9 mouse cellular contexts compared by ENCODE assay signal in genomic region chr1:30144997-30145396, GRCm38 (mm10).
A peak's percentile ranks its signal among the peaks of the same experiment; 100 is the strongest.
DNase-seq lines count a peak whose midpoint lies in the region; ATAC-seq lines count a peak whose summit lies in the region.
"Had no signal": no experiment of that assay in that cellular context is flagged by ENCODE, and none has a peak within 500 bp of the region (broad histone marks: within the 10 kb centered on the region; RNA-seq: fewer than 3 reads in every experiment).

No protein-coding gene starts in this region.

- no peaks in the 10 kb centered on the region for H3K9me3 ChIP-seq in midbrain, embryonic 11.5 days (ENCODE audit: control insufficient read depth, low read length)
- no peaks in the 10 kb centered on the region for H3K9me3 ChIP-seq in midbrain, embryonic 13.5 days
- H3K9me3 ChIP-seq: liver, embryonic 13.5 days had no signal

- no peaks in the 10 kb centered on the region for H3K36me3 ChIP-seq in midbrain, embryonic 11.5 days (ENCODE audit: control insufficient read depth, insufficient read depth, low read length)
- H3K36me3 ChIP-seq in midbrain, embryonic 13.5 days: no peaks in the 10 kb centered on the region
- H3K36me3 ChIP-seq: liver, embryonic 13.5 days had no signal

- H3K27me3 ChIP-seq in midbrain, embryonic 11.5 days (ENCODE audit: control insufficient read depth, insufficient read depth, low read length): no peaks in the 10 kb centered on the region
- no peaks in the 10 kb centered on the region for H3K27me3 ChIP-seq in midbrain, embryonic 13.5 days
- H3K27me3 ChIP-seq: liver, embryonic 13.5 days had no signal

- 88% methylated on average over 4 of the region's 4 CpGs for WGBS in midbrain, embryonic 11.5 days
- 91% methylated on average over 4 of the region's 4 CpGs for WGBS in midbrain, embryonic 13.5 days

- ATAC-seq in midbrain, embryonic 11.5 days (ENCODE audit: low FRiP score): no peak
- ATAC-seq in midbrain, embryonic 13.5 days: no peak

- no peak overlapping the region for H3K9ac ChIP-seq in midbrain, embryonic 11.5 days (ENCODE audit: low read length)
- no peak overlapping the region for H3K9ac ChIP-seq in midbrain, embryonic 13.5 days (replicated peaks)
- H3K9ac ChIP-seq: liver, embryonic 13.5 days had no signal

- peak; percentile 2 for DNase-seq in adrenal gland, adult 2 months
- no peak for DNase-seq in adrenal gland, adult 8-10 months
- peak; percentile 86 for DNase-seq in midbrain, embryonic 11.5 days (ENCODE audit: low spot score, missing footprints)
- DNase-seq in layer of hippocampus, adult 18-20 months (ENCODE audit: low spot score in 2 of 2): peak; percentile 19 to 86
- DNase-seq in retina, embryonic 14.5 days (ENCODE audit: low spot score): peak; percentile 67
- DNase-seq in urinary bladder, adult 18-20 months (ENCODE audit: low spot score in 2 of 2): no peak
- no peak for DNase-seq in lung, postnatal 25 days (ENCODE audit: low spot score)
- DNase-seq: liver, embryonic 13.5 days had no signal

- H3K27ac ChIP-seq in midbrain, embryonic 11.5 days (ENCODE audit: low read depth, low read length): no peak overlapping the region
- H3K27ac ChIP-seq in midbrain, embryonic 13.5 days: no peak overlapping the region
- H3K27ac ChIP-seq: liver, embryonic 13.5 days had no signal

- no peak overlapping the region for H3K4me3 ChIP-seq in midbrain, embryonic 11.5 days (ENCODE audit: low read depth, low read length)
- H3K4me3 ChIP-seq in midbrain, embryonic 13.5 days (replicated peaks): no peak overlapping the region
- H3K4me3 ChIP-seq: liver, embryonic 13.5 days had no signal

- no peaks in the 10 kb centered on the region for H3K4me1 ChIP-seq in midbrain, embryonic 11.5 days (ENCODE audit: control insufficient read depth, insufficient read depth, low read length)
- H3K4me1 ChIP-seq in midbrain, embryonic 13.5 days (replicated peaks): no peaks in the 10 kb centered on the region
- H3K4me1 ChIP-seq: liver, embryonic 13.5 days had no signal

- H3K4me2 ChIP-seq in midbrain, embryonic 11.5 days: no peak overlapping the region
- H3K4me2 ChIP-seq in midbrain, embryonic 13.5 days (replicated peaks): no peak overlapping the region
- H3K4me2 ChIP-seq: liver, embryonic 13.5 days had no signal

Comparison
In these comparisons a context has a peak if more than half of its experiments do, and no peak if none do; other contexts are left out.
1. DNase-seq: peak in adrenal gland, adult 2 months (single experiment), midbrain, embryonic 11.5 days (single experiment), layer of hippocampus, adult 18-20 months (2 of 2) and retina, embryonic 14.5 days (single experiment); none in adrenal gland, adult 8-10 months (single experiment), urinary bladder, adult 18-20 months (0 of 2) and lung, postnatal 25 days (single experiment).